Mouse (Mus musculus) ES-E14 (cell line): ENCODE results near the gene Dmrt3.
A peak's percentile ranks its signal among the peaks of the same experiment; 100 is the strongest.

Experiments
- CHD2 ChIP-seq: IDR thresholded peaks from 2 replicates; pipeline ENCODE4 v1.6.1; 2014; ENCODE audit warnings: mild to moderate bottlenecking, low read depth, low read length, inconsistent platforms
- HCFC1 ChIP-seq: IDR thresholded peaks from 2 replicates; pipeline ENCODE4 v1.6.1; 2012; ENCODE audit warnings: low read length, inconsistent platforms, borderline replicate concordance; ENCODE audit not compliant: insufficient read depth
- ZNF384 ChIP-seq: IDR thresholded peaks from 2 replicates; pipeline ENCODE4 v1.6.1; 2012; ENCODE audit warnings: low read depth, low read length, inconsistent platforms

GRCm38 (mm10) chr19:25665486-25666339 lies 55.6 kb downstream of the Dmrt3 start:
- TF ChIP-seq CHD2 (no peak), HCFC1 (no peak), ZNF384 (peak; percentile 36; the same call in 1 of the 2 replicates)
